Mouse (Mus musculus) lung, postnatal 0 days (tissue): ENCODE measurements at regions not wholly inside any gene's neighbourhood (a gene's known extent, or its start where the extent isn't known, plus 50 kb on each side); places are given as distances from the start of the nearest gene placed in this dataset.

Source experiments
- CTCF ChIP-seq: IDR thresholded peaks from 2 replicates; pipeline ENCODE4 v1.5.1; 2016; ENCODE audit warnings: antibody characterized with exemption, mild to moderate bottlenecking
- EP300 ChIP-seq: IDR thresholded peaks from 2 replicates; pipeline ENCODE4 v1.6.1; 2016; ENCODE audit warnings: antibody characterized with exemption, mild to moderate bottlenecking, control low read depth

DNA sequence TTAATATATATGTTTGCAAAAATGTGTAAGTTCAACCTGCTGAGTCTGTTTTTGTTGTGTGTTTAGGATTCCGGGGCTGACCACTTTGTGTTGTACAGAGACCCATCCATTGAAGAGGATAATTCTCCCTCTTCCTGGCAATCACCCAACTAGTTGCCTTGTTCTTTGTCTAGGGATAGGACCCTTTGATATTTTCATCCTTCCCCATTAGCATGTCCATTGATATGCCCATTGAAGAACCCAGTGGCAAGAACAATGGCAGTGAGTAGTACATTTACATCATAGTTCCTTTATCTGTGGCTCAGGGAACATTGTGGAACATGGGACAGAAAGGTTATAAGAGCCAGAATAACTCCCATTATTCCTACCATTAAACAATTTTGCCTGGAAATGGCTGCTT lies 160.9 kb upstream of the Irx4 start:
- TF ChIP-seq CTCF (no peak), EP300 (no peak)
